Mouse (Mus musculus) brown adipose tissue, adult 24 weeks (tissue): ENCODE data around the gene Ankrd36. TPM values are rescaled to one million over a fixed set of nuclear protein-coding genes. Genes with fewer than 3 reads are reported as not detected.

Experiments
- H3K27ac ChIP-seq: fragments of 200-500 bp; replicated peaks from 2 replicates; pipeline ENCODE4 v1.5.1; 2012; ENCODE audit warnings: low read depth, mild to moderate bottlenecking, low read length
- H3K4me1 ChIP-seq: fragments of 200-500 bp; 2 replicates; pipeline ENCODE4 v1.6.1; 2012; ENCODE audit warnings: low read length, mixed read lengths; ENCODE audit not compliant: control insufficient read depth, insufficient read depth, insufficient read length
- H3K4me3 ChIP-seq: fragments of 200-500 bp; 2 replicates; pipeline ENCODE4 v1.5.1; 2012; ENCODE audit warnings: low read depth, mild to moderate bottlenecking, low read length, moderate library complexity; ENCODE audit not compliant: insufficient read depth
- polyA plus RNA-seq: library from polyadenylated mRNA; stranded (reverse); fragments of >200 nt; gene quantifications from 2 replicates; pipeline ENCODE4 v1.2.4, GENCODE M21; 2012; ENCODE audit not compliant: missing spikeins, insufficient read depth, insufficient read length

The Ankrd36 gene
- polyA plus RNA-seq, 1 experiment, result not detected

GRCm38 (mm10) chr11:5691775-5692174 is 122.3 kb downstream of the Ankrd36 start:
- Histone ChIP-seq H3K4me1 (no peaks in the 10 kb centered on the region), H3K27ac (no peak overlapping the region), H3K4me3 (no peak overlapping the region)

DNA sequence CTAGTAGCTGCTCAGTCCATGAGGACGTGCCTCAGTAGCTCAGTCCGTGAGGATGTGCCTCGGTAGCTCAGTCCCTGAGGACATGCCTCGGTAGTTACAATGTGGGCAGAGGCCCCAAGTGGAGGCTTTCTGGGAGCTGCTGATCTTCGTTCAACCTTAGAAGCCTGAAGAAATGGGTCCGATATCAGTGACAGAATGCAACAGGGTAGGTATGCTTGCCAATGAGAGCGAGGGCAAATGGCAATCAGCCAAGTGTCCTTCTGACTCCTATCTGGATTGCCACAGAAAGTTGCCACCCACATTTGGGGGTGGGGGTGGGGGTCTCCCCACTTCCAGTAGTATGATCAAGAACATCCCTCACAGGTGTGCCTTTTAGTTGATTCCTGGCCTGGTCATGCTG is 131.3 kb downstream of the Ankrd36 start:
- H3K4me3 ChIP-seq, result no peak overlapping the region
- H3K27ac ChIP-seq, result no peak overlapping the region
- peaks cover 1% of the 10 kb centered on the region; the same call in 1 of the 2 replicates for H3K4me1 ChIP-seq

- Histone ChIP-seq H3K4me1 (peaks cover 5% of the 10 kb centered on the region; the same call in 1 of the 2 replicates), H3K4me3 (no peak overlapping the region), H3K27ac (no peak overlapping the region)
Measured at GRCm38 (mm10) chr11:5701300-5701699, 131.8 kb downstream of the Ankrd36 start.

- Histone ChIP-seq H3K4me3 (no peak overlapping the region), H3K4me1 (peaks cover 5% of the 10 kb centered on the region; the same call in 1 of the 2 replicates), H3K27ac (no peak overlapping the region)
Measured at GRCm38 (mm10) chr11:5701821-5702220, 132.3 kb downstream of the Ankrd36 start.

DNA sequence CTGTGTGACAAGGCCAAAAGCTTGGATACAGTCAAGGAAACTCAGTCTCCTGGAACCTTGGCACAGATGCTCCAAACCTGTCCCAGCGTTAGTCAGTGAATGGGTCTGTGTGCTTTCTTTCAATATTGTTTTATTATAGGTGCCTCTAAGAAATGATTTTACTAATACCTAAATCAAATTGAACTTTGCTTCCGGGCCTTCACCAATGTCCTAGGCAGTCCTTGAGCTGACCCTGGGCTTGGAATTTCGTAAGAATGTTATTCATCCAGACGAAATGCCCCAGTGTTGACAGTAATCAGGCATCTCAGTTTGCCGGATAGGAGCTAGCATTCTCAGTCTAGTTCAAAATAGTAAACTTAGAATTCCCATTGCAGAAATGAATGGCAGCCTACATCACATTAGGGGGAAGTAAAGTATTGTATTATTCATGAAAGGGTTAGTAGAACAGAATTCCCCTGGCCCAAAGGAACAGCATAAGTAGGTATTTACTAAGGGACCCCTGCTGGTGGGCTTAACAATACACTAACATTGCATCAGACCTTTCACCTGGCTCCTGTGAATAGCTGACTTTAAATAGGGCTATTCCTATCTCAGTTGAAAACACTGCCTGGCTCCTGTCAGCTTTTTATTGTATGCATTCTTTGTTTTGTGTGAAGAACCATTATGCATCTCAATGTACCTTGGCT is 132.9 kb downstream of the Ankrd36 start:
- Histone ChIP-seq H3K4me1 (peaks cover 5% of the 10 kb centered on the region; the same call in 1 of the 2 replicates), H3K27ac (peak overlapping the region; percentile 78), H3K4me3 (no peak overlapping the region)

DNA sequence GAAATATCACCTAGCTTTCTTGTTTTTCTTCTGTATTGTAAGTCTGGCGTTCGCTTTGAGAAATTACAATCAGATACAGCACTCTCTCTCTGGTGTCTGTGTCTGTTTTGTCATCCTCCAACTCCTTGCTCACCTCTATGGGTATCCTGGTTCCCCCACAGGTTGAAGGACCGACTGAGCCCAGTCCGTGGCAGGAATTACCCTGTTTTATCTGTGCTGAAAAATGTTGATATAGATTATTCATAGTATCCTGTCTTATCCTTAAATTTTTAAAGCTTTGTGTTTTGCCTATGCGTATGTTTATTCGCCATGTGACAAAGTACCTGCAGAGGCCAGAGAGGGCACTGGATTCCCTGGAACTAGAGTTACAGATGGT is 133.5 kb downstream of the Ankrd36 start:
- Histone ChIP-seq H3K27ac (no peak overlapping the region), H3K4me3 (no peak overlapping the region), H3K4me1 (peaks cover 5% of the 10 kb centered on the region)

- Histone ChIP-seq H3K27ac (no peak overlapping the region), H3K4me1 (peaks cover 5% of the 10 kb centered on the region), H3K4me3 (no peak overlapping the region)
Measured at GRCm38 (mm10) chr11:5703341-5703740, 133.9 kb downstream of the Ankrd36 start.

DNA sequence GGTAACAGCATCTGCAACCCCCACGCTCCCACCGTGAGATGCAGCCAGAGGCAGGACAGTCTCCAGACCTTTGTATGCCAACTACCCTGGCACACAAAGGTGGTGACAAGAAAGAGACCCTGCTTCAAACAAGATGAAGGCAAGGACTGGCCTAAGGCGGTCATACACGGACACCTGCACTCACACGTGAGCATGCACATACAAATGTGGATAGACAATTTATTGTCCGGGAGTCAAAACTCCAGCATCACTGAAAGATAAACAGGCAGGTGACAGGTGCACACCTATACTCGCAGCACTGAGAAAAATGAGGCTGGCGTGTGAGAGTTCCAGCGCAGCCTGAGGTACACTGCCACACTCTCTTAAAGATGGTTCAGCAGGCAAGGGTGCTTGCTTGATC is 136.5 kb downstream of the Ankrd36 start:
- Histone ChIP-seq H3K4me1 (peaks cover 5% of the 10 kb centered on the region), H3K4me3 (peak overlapping the region; percentile 85; the same call in 1 of the 2 replicates), H3K27ac (no peak overlapping the region)

GRCm38 (mm10) chr11:5706874-5707529 is 137.5 kb downstream of the Ankrd36 start:
- Histone ChIP-seq H3K4me3 (peak overlapping the region; percentile 85), H3K27ac (0 out of 2 replicates have a peak overlapping the region, but pooled peaks have one; percentile 13)

GRCm38 (mm10) chr11:5707530-5708353 is 138.3 kb downstream of the Ankrd36 start:
- peaks cover 5% of the 10 kb centered on the region for H3K4me1 ChIP-seq
- H3K4me3 ChIP-seq, result peak overlapping the region; percentile 85
- 0 out of 2 replicates have a peak overlapping the region, but pooled peaks have one; percentile 13 for H3K27ac ChIP-seq

More at GRCm38 (mm10) chr11:5706874-5707529, 137.5 kb downstream of the Ankrd36 start:
- peaks cover 5% of the 10 kb centered on the region for H3K4me1 ChIP-seq

GRCm38 (mm10) chr11:5715179-5715578 is 145.7 kb downstream of the Ankrd36 start:
- Histone ChIP-seq H3K4me3 (no peak overlapping the region), H3K27ac (no peak overlapping the region), H3K4me1 (no peaks in the 10 kb centered on the region; the same call in 1 of the 2 replicates)

DNA sequence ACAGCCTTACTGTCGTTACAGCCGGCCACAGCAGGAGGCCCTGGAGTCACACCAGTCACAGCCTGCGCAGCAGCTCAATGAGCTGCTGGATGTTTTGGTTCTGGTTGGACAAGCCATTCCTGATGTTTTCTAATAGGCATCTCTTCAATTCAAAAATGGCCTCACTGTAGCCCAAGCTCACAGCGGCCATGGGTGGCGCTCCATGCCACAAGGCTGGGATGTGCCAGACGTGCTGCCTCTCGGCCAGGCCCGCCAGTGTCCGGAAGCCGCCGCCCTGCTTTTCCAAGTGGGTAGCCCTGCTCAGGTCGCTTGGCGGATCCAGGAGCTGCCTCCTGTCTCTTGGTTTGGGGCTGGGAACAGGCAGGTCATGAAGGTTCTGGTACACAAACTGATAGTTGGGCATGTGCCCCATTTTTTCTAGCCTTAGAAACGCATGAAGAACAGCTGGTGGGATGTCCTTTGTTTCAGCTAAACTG is 146.2 kb downstream of the Ankrd36 start, which contains the start of gene Mrps24:
Mrps24 (minus strand) TSS at position 51 of the 476 bp plus-strand sequence.
- Histone ChIP-seq H3K4me3 (no peak within 1 kb of the TSS), H3K4me1 (no peaks in the 10 kb centered on the region; the same call in 1 of the 2 replicates), H3K27ac (peak within 1 kb of the TSS; percentile 39)

- peak overlapping the region; percentile 38; the same call in 1 of the 2 replicates for H3K27ac ChIP-seq
- H3K4me3 ChIP-seq, result no peak overlapping the region
- no peaks in the 10 kb centered on the region; the same call in 1 of the 2 replicates for H3K4me1 ChIP-seq
Measured at GRCm38 (mm10) chr11:5716246-5716645, 146.8 kb downstream of the Ankrd36 start.

GRCm38 (mm10) chr11:5716938-5717705 is 147.6 kb downstream of the Ankrd36 start:
- Histone ChIP-seq H3K27ac (0 out of 2 replicates have a peak overlapping the region, but pooled peaks have one; percentile 38), H3K4me1 (no peaks in the 10 kb centered on the region; the same call in 1 of the 2 replicates), H3K4me3 (no peak overlapping the region)
